Mouse (Mus musculus) midbrain, embryonic 11.5 days (tissue): Measurements from ENCODE around the gene Glis2. TPM values are rescaled to one million over a fixed set of nuclear protein-coding genes. Genes with fewer than 3 reads are reported as not detected.

ENCODE experiments used
- ATAC-seq: fragments of 200-750 bp; cut with Nextera tagmentation; 2 replicates; pipeline ENCODE4 v1.8.0; 2017; ENCODE audit warnings: moderate TSS enrichment, moderate library complexity; ENCODE audit not compliant: low FRiP score
- DNase-seq: peaks from one replicate; pipeline ENCODE4 v3.0.0; 2015; ENCODE audit warnings: low spot score; ENCODE audit errors: missing footprints
- H3K27ac ChIP-seq: fragments of 300-500 bp; sonication (generic); 2 replicates; pipeline ENCODE4 v1.5.1; 2014; ENCODE audit warnings: low read depth, low read length
- H3K27me3 ChIP-seq: fragments of 300-500 bp; sonication (generic); 2 replicates; pipeline ENCODE4 v1.6.1; 2014; ENCODE audit warnings: mild to moderate bottlenecking, low read length, moderate library complexity, mixed read lengths; ENCODE audit not compliant: control insufficient read depth, insufficient read depth
- H3K36me3 ChIP-seq: fragments of 300-500 bp; sonication (generic); 2 replicates; pipeline ENCODE4 v1.6.1; 2014; ENCODE audit warnings: mild to moderate bottlenecking, low read length, moderate library complexity, mixed read lengths; ENCODE audit not compliant: control insufficient read depth, insufficient read depth
- H3K4me1 ChIP-seq: fragments of 300-500 bp; sonication (generic); 2 replicates; pipeline ENCODE4 v1.6.1; 2014; ENCODE audit warnings: low read length; ENCODE audit not compliant: control insufficient read depth, insufficient read depth
- H3K4me2 ChIP-seq: fragments of 300-500 bp; sonication (generic); 2 replicates; pipeline ENCODE4 v1.6.1; 2014; ENCODE audit warnings: mild to moderate bottlenecking, moderate library complexity
- H3K4me3 ChIP-seq: fragments of 300-500 bp; sonication (generic); 2 replicates; pipeline ENCODE4 v1.5.1; 2014; ENCODE audit warnings: low read depth, low read length
- H3K9ac ChIP-seq: fragments of 300-500 bp; sonication (generic); 2 replicates; pipeline ENCODE4 v1.6.1; 2014; ENCODE audit warnings: low read length
- H3K9me3 ChIP-seq: fragments of 300-500 bp; sonication (generic); 2 replicates; pipeline ENCODE4 v1.6.1; 2016; ENCODE audit warnings: low read length; ENCODE audit not compliant: control insufficient read depth
- WGBS: fragments of 180-500 bp; shearing (Covaris S2); extraction: QIAGEN DNeasy Blood & Tissue Kit; methylation state at CpG from one replicate; pipeline ENCODE4 v1.1.7; 2014; 5-methylcytosine and 5-hydroxymethylcytosine counted together
- polyA plus RNA-seq: library from polyadenylated mRNA; unstranded; fragments of >200 nt; fragmentation: Nextera tagmentation; extraction: Ambion mirVana; gene quantifications from 2 replicates; pipeline ENCODE4 v1.2.1, GENCODE M21; 2014

The Glis2 gene
- polyA plus RNA-seq, 1 experiment from 2014 or later, result 27.2 TPM

- no peak for ATAC-seq
- WGBS, result 88% methylated on average over 1 of the region's 1 CpGs
Measured at GRCm38 (mm10) chr16:4555555-4555954, 39.0 kb upstream of the Glis2 start.

GRCm38 (mm10) chr16:4557085-4557484 lies 37.4 kb upstream of the Glis2 start:
- 0 out of 2 replicates have a peak, but pooled peaks cover 2% of the 10 kb centered on the region for H3K36me3 ChIP-seq
- peak; percentile 81 for DNase-seq
- H3K4me1 ChIP-seq, result peaks cover 14% of the 10 kb centered on the region
- 88% methylated on average over 1 of the region's 1 CpGs for WGBS
- no peak for ATAC-seq
- H3K9ac ChIP-seq, result peak overlapping the region; percentile 86
- no peaks in the 10 kb centered on the region for H3K9me3 ChIP-seq
- no peak overlapping the region for H3K27ac ChIP-seq
- no peaks in the 10 kb centered on the region for H3K27me3 ChIP-seq
- 0 out of 2 replicates have a peak overlapping the region, but pooled peaks have one; percentile 75 for H3K4me3 ChIP-seq
- peak overlapping the region; percentile 87; the same call in 1 of the 2 replicates for H3K4me2 ChIP-seq

More at GRCm38 (mm10) chr16:4555555-4555954, 39.0 kb upstream of the Glis2 start:
- peak; percentile 41 for DNase-seq
- H3K4me3 ChIP-seq, result no peak overlapping the region
- no peak overlapping the region for H3K9ac ChIP-seq
- no peak overlapping the region for H3K27ac ChIP-seq
- 0 out of 2 replicates have a peak, but pooled peaks cover 2% of the 10 kb centered on the region for H3K36me3 ChIP-seq
- H3K9me3 ChIP-seq, result no peaks in the 10 kb centered on the region
- peaks cover 14% of the 10 kb centered on the region for H3K4me1 ChIP-seq
- no peaks in the 10 kb centered on the region for H3K27me3 ChIP-seq
- no peak overlapping the region for H3K4me2 ChIP-seq

- Histone ChIP-seq H3K4me2 (peak overlapping the region; percentile 87), H3K36me3 (0 out of 2 replicates have a peak, but pooled peaks cover 2% of the 10 kb centered on the region), H3K4me1 (peaks cover 11% of the 10 kb centered on the region), H3K27ac (peak overlapping the region; percentile 87), H3K4me3 (peak overlapping the region; percentile 75), H3K9ac (peak overlapping the region; percentile 86), H3K9me3 (no peaks in the 10 kb centered on the region), H3K27me3 (no peaks in the 10 kb centered on the region)
- no peak for DNase-seq
- ATAC-seq, result peak; percentile 29
- WGBS, result under 1% methylated on average over 19 of the region's 19 CpGs
Measured at GRCm38 (mm10) chr16:4557949-4558348, 36.6 kb upstream of the Glis2 start.

- peak; percentile 97 for DNase-seq
- Histone ChIP-seq H3K27ac (peak overlapping the region; percentile 87), H3K4me2 (peak overlapping the region; percentile 87), H3K4me3 (peak overlapping the region; percentile 75), H3K9ac (peak overlapping the region; percentile 86), H3K9me3 (no peaks in the 10 kb centered on the region), H3K4me1 (peaks cover 11% of the 10 kb centered on the region), H3K36me3 (0 out of 2 replicates have a peak, but pooled peaks cover 2% of the 10 kb centered on the region), H3K27me3 (no peaks in the 10 kb centered on the region)
- peak; percentile 93 for ATAC-seq
- WGBS, result under 1% methylated on average over 37 of the region's 38 CpGs
Measured at GRCm38 (mm10) chr16:4558384-4558979, 36.0 kb upstream of the Glis2 start.

- peaks cover 11% of the 10 kb centered on the region for H3K4me1 ChIP-seq
- H3K4me2 ChIP-seq, result peak overlapping the region; percentile 87
- DNase-seq (peak; percentile 98), ATAC-seq (peak; percentile 60)
- under 1% methylated on average over 43 of the region's 43 CpGs for WGBS
- no peaks in the 10 kb centered on the region for H3K9me3 ChIP-seq
- H3K9ac ChIP-seq, result peak overlapping the region; percentile 86
- peak overlapping the region; percentile 75 for H3K4me3 ChIP-seq
- 0 out of 2 replicates have a peak, but pooled peaks cover 2% of the 10 kb centered on the region for H3K36me3 ChIP-seq
- H3K27me3 ChIP-seq, result no peaks in the 10 kb centered on the region
- peak overlapping the region; percentile 87 for H3K27ac ChIP-seq
Measured at GRCm38 (mm10) chr16:4558980-4559631, 35.4 kb upstream of the Glis2 start.

GRCm38 (mm10) chr16:4559715-4560144 lies 34.8 kb upstream of the Glis2 start, which contains the start of gene Tfap4:
Tfap4 (minus strand) TSS chr16:4559854.
- Histone ChIP-seq H3K36me3 (0 out of 2 replicates have a peak, but pooled peaks cover 2% of the 10 kb centered on the region), H3K9me3 (no peaks in the 10 kb centered on the region), H3K27ac (peak within 1 kb of the TSS; percentile 87), H3K4me1 (peaks cover 11% of the 10 kb centered on the region), H3K27me3 (no peaks in the 10 kb centered on the region), H3K4me3 (peak within 1 kb of the TSS; percentile 75), H3K9ac (peak within 1 kb of the TSS; percentile 86), H3K4me2 (peak within 1 kb of the TSS; percentile 87)
- WGBS, result 0% methylated on average over 17 of the region's 17 CpGs
- ATAC-seq, result peak; percentile 36; the same call in 1 of the 2 replicates
- DNase-seq, result peak; percentile 98

- Histone ChIP-seq H3K27me3 (no peaks in the 10 kb centered on the region), H3K9ac (peak overlapping the region; percentile 86), H3K27ac (peak overlapping the region; percentile 87), H3K4me3 (peak overlapping the region; percentile 75), H3K9me3 (no peaks in the 10 kb centered on the region), H3K36me3 (0 out of 2 replicates have a peak, but pooled peaks cover 2% of the 10 kb centered on the region), H3K4me2 (peak overlapping the region; percentile 87), H3K4me1 (peaks cover 11% of the 10 kb centered on the region)
- 3% methylated on average over 43 of the region's 43 CpGs for WGBS
- ATAC-seq (peak; percentile 49), DNase-seq (peak; percentile 97)
Measured at GRCm38 (mm10) chr16:4560145-4560952, 34.2 kb upstream of the Glis2 start.

GRCm38 (mm10) chr16:4567912-4568311 lies 26.6 kb upstream of the Glis2 start:
- peak; percentile 98 for DNase-seq
- no peaks in the 10 kb centered on the region for H3K27me3 ChIP-seq
- ATAC-seq, result peak; percentile 46
- H3K4me1 ChIP-seq, result no peaks in the 10 kb centered on the region
- WGBS, result 14% methylated on average over 4 of the region's 4 CpGs
- no peak overlapping the region for H3K4me2 ChIP-seq
- H3K36me3 ChIP-seq, result no peaks in the 10 kb centered on the region
- no peak overlapping the region for H3K9ac ChIP-seq
- no peak overlapping the region for H3K27ac ChIP-seq
- no peaks in the 10 kb centered on the region for H3K9me3 ChIP-seq
- no peak overlapping the region for H3K4me3 ChIP-seq
